Mouse (Mus musculus): ENCODE measurements around the gene Btnl4. TPM values are rescaled to one million over a fixed set of nuclear protein-coding genes. Genes with fewer than 3 reads are reported as not detected.
"Not testable (repeated sequence)": the region's sequence is repeated elsewhere in the genome, so short reads cannot be mapped to it uniquely, and the experiment has no call there.

Gene Btnl4
- polyA plus RNA-seq, 1 experiment from 2014 or later, result not detected

- not testable (repeated sequence) for H3K36me3 ChIP-seq (ENCODE audit: control insufficient read depth, insufficient read depth, low read length); H3K4me2 ChIP-seq (ENCODE audit: low read length); DNase-seq; H3K27ac ChIP-seq (replicated peaks; ENCODE audit: low read depth, low read length); H3K4me3 ChIP-seq (replicated peaks; ENCODE audit: low read depth, low read length); H3K9ac ChIP-seq (replicated peaks; ENCODE audit: low read length); ATAC-seq (ENCODE audit: low FRiP score, low TSS enrichment); H3K4me1 ChIP-seq (ENCODE audit: control insufficient read depth, insufficient read depth, low read length); H3K27me3 ChIP-seq (ENCODE audit: control insufficient read depth, insufficient read depth, low read length); H3K9me3 ChIP-seq (ENCODE audit: control insufficient read depth, low read length)
- WGBS, result 92% methylated on average over 3 of the region's 3 CpGs
Measured at GRCm38 (mm10) chr17:34497319-34497718, 20.2 kb upstream of the Btnl4 start.

- Histone ChIP-seq H3K9ac (replicated peaks; ENCODE audit: low read length) (no peak overlapping the region), H3K4me3 (replicated peaks; ENCODE audit: low read depth, low read length) (no peak overlapping the region), H3K4me1 (ENCODE audit: control insufficient read depth, insufficient read depth, low read length) (no peaks in the 10 kb centered on the region), H3K36me3 (ENCODE audit: control insufficient read depth, insufficient read depth, low read length) (no peaks in the 10 kb centered on the region), H3K27me3 (ENCODE audit: control insufficient read depth, insufficient read depth, low read length) (no peaks in the 10 kb centered on the region), H3K4me2 (ENCODE audit: low read length) (no peak overlapping the region), H3K9me3 (ENCODE audit: control insufficient read depth, low read length) (no peaks in the 10 kb centered on the region), H3K27ac (replicated peaks; ENCODE audit: low read depth, low read length) (no peak overlapping the region)
- 48% methylated on average over 2 of the region's 2 CpGs for WGBS
- DNase-seq (no peak), ATAC-seq (ENCODE audit: low FRiP score, low TSS enrichment) (no peak)
Measured at GRCm38 (mm10) chr17:34496539-34496938, 19.4 kb upstream of the Btnl4 start.

GRCm38 (mm10) chr17:34495156-34495555 lies 18.0 kb upstream of the Btnl4 start:
- H3K9ac ChIP-seq (replicated peaks; ENCODE audit: low read length); H3K9me3 ChIP-seq (ENCODE audit: control insufficient read depth, low read length); DNase-seq; H3K4me3 ChIP-seq (replicated peaks; ENCODE audit: low read depth, low read length); H3K27me3 ChIP-seq (ENCODE audit: control insufficient read depth, insufficient read depth, low read length); H3K4me2 ChIP-seq (ENCODE audit: low read length); H3K4me1 ChIP-seq (ENCODE audit: control insufficient read depth, insufficient read depth, low read length); H3K27ac ChIP-seq (replicated peaks; ENCODE audit: low read depth, low read length); ATAC-seq (ENCODE audit: low FRiP score, low TSS enrichment); H3K36me3 ChIP-seq (ENCODE audit: control insufficient read depth, insufficient read depth, low read length): not testable (repeated sequence)
- 93% methylated on average over 2 of the region's 2 CpGs for WGBS

- no peak for ATAC-seq (ENCODE audit: low FRiP score, low TSS enrichment)
- no peaks in the 10 kb centered on the region for H3K4me1 ChIP-seq (ENCODE audit: control insufficient read depth, insufficient read depth, low read length)
- no peak overlapping the region for H3K9ac ChIP-seq (replicated peaks; ENCODE audit: low read length)
- H3K9me3 ChIP-seq (ENCODE audit: control insufficient read depth, low read length), result no peaks in the 10 kb centered on the region
- no peaks in the 10 kb centered on the region for H3K36me3 ChIP-seq (ENCODE audit: control insufficient read depth, insufficient read depth, low read length)
- H3K4me2 ChIP-seq (ENCODE audit: low read length), result no peak overlapping the region
- no peak overlapping the region for H3K4me3 ChIP-seq (replicated peaks; ENCODE audit: low read depth, low read length)
- no peak overlapping the region for H3K27ac ChIP-seq (replicated peaks; ENCODE audit: low read depth, low read length)
- H3K27me3 ChIP-seq (ENCODE audit: control insufficient read depth, insufficient read depth, low read length), result no peaks in the 10 kb centered on the region
- no peak for DNase-seq
Measured at GRCm38 (mm10) chr17:34492796-34493195, 15.7 kb upstream of the Btnl4 start.

- no peaks in the 10 kb centered on the region for H3K36me3 ChIP-seq (ENCODE audit: control insufficient read depth, insufficient read depth, low read length)
- no peaks in the 10 kb centered on the region for H3K9me3 ChIP-seq (ENCODE audit: control insufficient read depth, low read length)
- no peak overlapping the region for H3K27ac ChIP-seq (replicated peaks; ENCODE audit: low read depth, low read length)
- WGBS, result 94% methylated on average over 1 of the region's 2 CpGs
- DNase-seq (no peak), ATAC-seq (ENCODE audit: low FRiP score, low TSS enrichment) (no peak)
- H3K4me1 ChIP-seq (ENCODE audit: control insufficient read depth, insufficient read depth, low read length), result no peaks in the 10 kb centered on the region
- no peaks in the 10 kb centered on the region for H3K27me3 ChIP-seq (ENCODE audit: control insufficient read depth, insufficient read depth, low read length)
- H3K4me2 ChIP-seq (ENCODE audit: low read length), result no peak overlapping the region
- H3K9ac ChIP-seq (replicated peaks; ENCODE audit: low read length), result no peak overlapping the region
- H3K4me3 ChIP-seq (replicated peaks; ENCODE audit: low read depth, low read length), result no peak overlapping the region
Measured at GRCm38 (mm10) chr17:34476427-34476826, 691 bp downstream of the Btnl4 start.

- Histone ChIP-seq H3K27ac (replicated peaks; ENCODE audit: low read depth, low read length) (no peak overlapping the region), H3K9ac (replicated peaks; ENCODE audit: low read length) (no peak overlapping the region), H3K4me3 (replicated peaks; ENCODE audit: low read depth, low read length) (no peak overlapping the region), H3K4me2 (ENCODE audit: low read length) (no peak overlapping the region), H3K27me3 (ENCODE audit: control insufficient read depth, insufficient read depth, low read length) (no peaks in the 10 kb centered on the region), H3K9me3 (ENCODE audit: control insufficient read depth, low read length) (no peaks in the 10 kb centered on the region), H3K36me3 (ENCODE audit: control insufficient read depth, insufficient read depth, low read length) (no peaks in the 10 kb centered on the region), H3K4me1 (ENCODE audit: control insufficient read depth, insufficient read depth, low read length) (no peaks in the 10 kb centered on the region)
- ATAC-seq (ENCODE audit: low FRiP score, low TSS enrichment) (no peak), DNase-seq (no peak)
- 81% methylated on average over 3 of the region's 3 CpGs for WGBS
Measured at GRCm38 (mm10) chr17:34475060-34475459, 2.1 kb downstream of the Btnl4 start.

GRCm38 (mm10) chr17:34470491-34470890 lies 6.6 kb downstream of the Btnl4 start:
- Histone ChIP-seq H3K4me1 (ENCODE audit: control insufficient read depth, insufficient read depth, low read length) (no peaks in the 10 kb centered on the region), H3K9me3 (ENCODE audit: control insufficient read depth, low read length) (no peaks in the 10 kb centered on the region), H3K36me3 (ENCODE audit: control insufficient read depth, insufficient read depth, low read length) (no peaks in the 10 kb centered on the region), H3K4me3 (replicated peaks; ENCODE audit: low read depth, low read length) (no peak overlapping the region), H3K27me3 (ENCODE audit: control insufficient read depth, insufficient read depth, low read length) (no peaks in the 10 kb centered on the region), H3K9ac (replicated peaks; ENCODE audit: low read length) (no peak overlapping the region), H3K4me2 (ENCODE audit: low read length) (no peak overlapping the region), H3K27ac (replicated peaks; ENCODE audit: low read depth, low read length) (no peak overlapping the region)
- 98% methylated on average over 2 of the region's 2 CpGs for WGBS
- DNase-seq (no peak), ATAC-seq (ENCODE audit: low FRiP score, low TSS enrichment) (no peak)

- H3K4me1 ChIP-seq (ENCODE audit: control insufficient read depth, insufficient read depth, low read length); H3K4me2 ChIP-seq (ENCODE audit: low read length); H3K27me3 ChIP-seq (ENCODE audit: control insufficient read depth, insufficient read depth, low read length); H3K36me3 ChIP-seq (ENCODE audit: control insufficient read depth, insufficient read depth, low read length); DNase-seq; H3K4me3 ChIP-seq (replicated peaks; ENCODE audit: low read depth, low read length); ATAC-seq (ENCODE audit: low FRiP score, low TSS enrichment); H3K9me3 ChIP-seq (ENCODE audit: control insufficient read depth, low read length); H3K9ac ChIP-seq (replicated peaks; ENCODE audit: low read length); H3K27ac ChIP-seq (replicated peaks; ENCODE audit: low read depth, low read length): not testable (repeated sequence)
Measured at GRCm38 (mm10) chr17:34465906-34466305, 11.2 kb downstream of the Btnl4 start.

- ATAC-seq (ENCODE audit: low FRiP score, low TSS enrichment), result no peak
- Histone ChIP-seq H3K4me1 (ENCODE audit: control insufficient read depth, insufficient read depth, low read length) (no peaks in the 10 kb centered on the region), H3K9ac (replicated peaks; ENCODE audit: low read length) (no peak overlapping the region), H3K4me3 (replicated peaks; ENCODE audit: low read depth, low read length) (no peak overlapping the region), H3K9me3 (ENCODE audit: control insufficient read depth, low read length) (no peaks in the 10 kb centered on the region), H3K27ac (replicated peaks; ENCODE audit: low read depth, low read length) (no peak overlapping the region), H3K36me3 (ENCODE audit: control insufficient read depth, insufficient read depth, low read length) (no peaks in the 10 kb centered on the region), H3K4me2 (ENCODE audit: low read length) (no peak overlapping the region), H3K27me3 (ENCODE audit: control insufficient read depth, insufficient read depth, low read length) (no peaks in the 10 kb centered on the region)
- no peak for DNase-seq
- 91% methylated on average over 3 of the region's 3 CpGs for WGBS
Measured at GRCm38 (mm10) chr17:34459255-34459654, 17.9 kb downstream of the Btnl4 start.

All from midbrain, embryonic 14.5 days (tissue).